Mouse (Mus musculus): ENCODE data around the gene Rhd. TPM values are rescaled to one million over a fixed set of nuclear protein-coding genes. Genes with fewer than 3 reads are reported as not detected.
"Not testable (repeated sequence)": the region's sequence is repeated elsewhere in the genome, so short reads cannot be mapped to it uniquely, and the experiment has no call there.

Rhd gene
- 1.5 TPM in 2 replicates for polyA plus RNA-seq (2015; fragmentation: Nextera tagmentation; extraction: Ambion mirVana)

GRCm38 (mm10) chr4:134863937-134864729 is at the start of gene Rhd:
Gene Rhd (plus strand): TSS chr4:134864536.
- Histone ChIP-seq H3K36me3 (ENCODE audit: poor library complexity, severe bottlenecking) (no peaks in the 10 kb centered on the region), H3K4me3 (no peak within 1 kb of the TSS), H3K4me2 (no peak within 1 kb of the TSS), H3K27me3 (peaks cover 16% of the 10 kb centered on the region), H3K9ac (no peak within 1 kb of the TSS), H3K4me1 (no peaks in the 10 kb centered on the region), H3K27ac (no peak within 1 kb of the TSS), H3K9me3 (replicated peaks) (no peaks in the 10 kb centered on the region)
- WGBS = 74% methylated on average over 14 of the region's 14 CpGs
- ATAC-seq = no peak

GRCm38 (mm10) chr4:134817706-134818105 is 46.6 kb upstream of the Rhd start:
- H3K9ac ChIP-seq = no peak overlapping the region
- H3K4me3 ChIP-seq = no peak overlapping the region
- H3K4me2 ChIP-seq = no peak overlapping the region
- peaks cover 5% of the 10 kb centered on the region; the same call in 1 of the 2 replicates for H3K4me1 ChIP-seq
- H3K27me3 ChIP-seq = no peaks in the 10 kb centered on the region
- peaks cover 17% of the 10 kb centered on the region for H3K36me3 ChIP-seq (ENCODE audit: poor library complexity, severe bottlenecking)
- no peaks in the 10 kb centered on the region for H3K9me3 ChIP-seq (replicated peaks)
- no peak overlapping the region for H3K27ac ChIP-seq
- no peak for ATAC-seq
- WGBS = 85% methylated on average over 4 of the region's 4 CpGs

DNA sequence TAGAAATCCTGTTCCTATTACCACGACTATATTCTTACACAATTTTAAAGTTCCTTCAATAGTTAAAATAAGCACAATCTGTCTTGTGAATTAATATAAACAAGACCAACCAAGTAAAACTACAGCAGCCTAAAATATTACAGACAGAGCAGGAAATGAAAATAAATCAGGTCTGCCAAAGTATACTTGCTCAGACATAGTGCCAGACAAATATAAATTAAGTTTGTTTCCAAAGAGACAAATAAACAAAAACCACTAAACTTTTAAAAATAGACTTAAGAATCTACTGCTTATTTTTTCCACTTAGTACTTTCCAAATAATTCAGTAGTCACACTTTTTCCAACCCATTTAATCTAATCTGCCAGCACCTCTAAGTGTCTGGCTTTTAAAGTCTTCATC is 43.3 kb upstream of the Rhd start:
- Histone ChIP-seq H3K9me3 (replicated peaks) (no peaks in the 10 kb centered on the region), H3K4me2 (no peak overlapping the region), H3K27me3 (no peaks in the 10 kb centered on the region), H3K4me3 (no peak overlapping the region), H3K36me3 (ENCODE audit: poor library complexity, severe bottlenecking) (peaks cover 31% of the 10 kb centered on the region), H3K27ac (no peak overlapping the region), H3K9ac (no peak overlapping the region), H3K4me1 (0 out of 2 replicates have a peak, but pooled peaks cover 6% of the 10 kb centered on the region)
- no peak for ATAC-seq
- WGBS = 91% methylated on average over 1 of the region's 1 CpGs

DNA sequence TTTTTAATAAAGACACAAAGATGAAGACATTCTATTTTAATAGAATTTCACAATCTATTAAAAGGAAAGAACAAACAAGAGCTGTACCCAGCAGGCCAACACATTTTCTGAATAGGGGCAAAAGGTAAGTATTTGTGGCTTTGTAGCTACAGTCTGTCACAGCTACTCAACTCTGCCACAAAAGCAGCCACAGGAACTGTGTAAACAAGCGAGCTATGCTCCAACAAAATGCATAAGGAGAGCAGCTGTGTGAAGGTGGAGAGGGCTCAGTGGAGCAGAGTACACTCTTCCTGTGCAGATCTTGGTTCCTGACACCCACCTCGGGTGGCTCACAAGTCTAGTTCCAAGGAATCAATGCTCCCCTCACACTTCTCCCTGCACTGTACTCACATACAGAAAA is 40.8 kb upstream of the Rhd start:
- ATAC-seq = no peak
- 0 out of 2 replicates have a peak, but pooled peaks cover 6% of the 10 kb centered on the region for H3K4me1 ChIP-seq
- H3K36me3 ChIP-seq (ENCODE audit: poor library complexity, severe bottlenecking) = peaks cover 51% of the 10 kb centered on the region
- no peaks in the 10 kb centered on the region for H3K27me3 ChIP-seq
- no peak overlapping the region for H3K4me3 ChIP-seq
- H3K9ac ChIP-seq = no peak overlapping the region
- WGBS = 67% methylated on average over 2 of the region's 2 CpGs
- H3K9me3 ChIP-seq (replicated peaks) = no peaks in the 10 kb centered on the region
- H3K4me2 ChIP-seq = no peak overlapping the region
- H3K27ac ChIP-seq = no peak overlapping the region

DNA sequence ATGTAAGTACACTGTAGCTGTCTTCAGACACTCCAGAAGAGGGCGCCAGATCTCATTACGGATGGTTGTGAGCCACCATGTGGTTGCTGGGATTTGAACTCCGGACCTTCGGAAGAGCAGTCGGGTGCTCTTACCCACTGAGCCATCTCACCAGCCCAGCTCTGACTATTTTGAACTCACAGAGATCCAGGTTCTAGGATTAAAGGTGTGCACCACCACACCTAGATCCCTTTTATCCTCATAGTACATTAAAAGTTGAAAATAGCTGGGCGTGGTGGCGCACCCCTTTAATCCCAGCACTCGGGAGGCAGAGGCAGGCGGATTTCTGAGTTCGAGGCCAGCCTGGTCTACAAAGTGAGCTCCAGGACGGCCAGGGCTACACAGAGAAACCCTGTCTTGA is 38.5 kb upstream of the Rhd start:
- H3K4me2 ChIP-seq = not testable (repeated sequence)
- H3K36me3 ChIP-seq (ENCODE audit: poor library complexity, severe bottlenecking) = peaks cover 57% of the 10 kb centered on the region
- WGBS = 97% methylated on average over 11 of the region's 11 CpGs

GRCm38 (mm10) chr4:134826348-134826747 is 38.0 kb upstream of the Rhd start:
- H3K27me3 ChIP-seq = no peaks in the 10 kb centered on the region
- no peak overlapping the region for H3K9ac ChIP-seq
- no peak overlapping the region for H3K27ac ChIP-seq
- H3K9me3 ChIP-seq (replicated peaks) = no peaks in the 10 kb centered on the region
- H3K36me3 ChIP-seq (ENCODE audit: poor library complexity, severe bottlenecking) = peaks cover 59% of the 10 kb centered on the region
- 0 out of 2 replicates have a peak, but pooled peaks cover 6% of the 10 kb centered on the region for H3K4me1 ChIP-seq
- H3K4me3 ChIP-seq = no peak overlapping the region
- no peak overlapping the region for H3K4me2 ChIP-seq
- no peak for ATAC-seq

More for the DNA sequence above, 38.5 kb upstream of the Rhd start:
- H3K4me3 ChIP-seq; ATAC-seq; H3K9me3 ChIP-seq (replicated peaks); H3K27me3 ChIP-seq; H3K4me1 ChIP-seq; H3K9ac ChIP-seq; H3K27ac ChIP-seq: not testable (repeated sequence)

DNA sequence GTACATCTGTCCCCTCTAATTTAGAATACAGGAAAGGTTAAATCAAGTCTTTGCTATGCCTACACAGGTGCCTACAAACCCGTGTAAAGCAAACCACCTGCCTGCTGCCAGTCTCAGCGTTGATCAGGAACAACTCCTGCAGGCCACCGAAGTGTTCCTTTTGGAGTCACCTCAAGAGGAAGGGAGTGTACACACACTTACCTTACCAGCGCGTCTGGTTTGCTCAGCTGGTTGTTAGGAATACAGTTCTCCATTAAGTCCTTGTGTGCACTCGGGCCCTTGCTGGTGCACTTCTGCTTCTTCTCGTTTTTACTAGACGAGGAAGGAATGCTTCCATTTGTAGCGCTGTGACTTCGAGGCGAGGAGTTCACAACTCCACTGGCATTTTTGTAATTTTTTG is 36.5 kb upstream of the Rhd start:
- 0 out of 2 replicates have a peak, but pooled peaks cover 6% of the 10 kb centered on the region for H3K4me1 ChIP-seq
- no peak overlapping the region for H3K4me3 ChIP-seq
- H3K4me2 ChIP-seq = no peak overlapping the region
- no peaks in the 10 kb centered on the region for H3K9me3 ChIP-seq (replicated peaks)
- no peak overlapping the region for H3K9ac ChIP-seq
- no peak for ATAC-seq
- H3K27me3 ChIP-seq = no peaks in the 10 kb centered on the region
- 91% methylated on average over 11 of the region's 11 CpGs for WGBS
- no peak overlapping the region for H3K27ac ChIP-seq
- H3K36me3 ChIP-seq (ENCODE audit: poor library complexity, severe bottlenecking) = peaks cover 64% of the 10 kb centered on the region

- ATAC-seq = no peak
- WGBS = 94% methylated on average over 3 of the region's 3 CpGs
- Histone ChIP-seq H3K27ac (no peak overlapping the region), H3K4me1 (no peaks in the 10 kb centered on the region), H3K27me3 (no peaks in the 10 kb centered on the region), H3K9ac (no peak overlapping the region), H3K9me3 (replicated peaks) (no peaks in the 10 kb centered on the region), H3K4me3 (no peak overlapping the region), H3K4me2 (no peak overlapping the region), H3K36me3 (ENCODE audit: poor library complexity, severe bottlenecking) (peaks cover 60% of the 10 kb centered on the region)
Observed at GRCm38 (mm10) chr4:134831934-134832333, 32.4 kb upstream of the Rhd start.

DNA sequence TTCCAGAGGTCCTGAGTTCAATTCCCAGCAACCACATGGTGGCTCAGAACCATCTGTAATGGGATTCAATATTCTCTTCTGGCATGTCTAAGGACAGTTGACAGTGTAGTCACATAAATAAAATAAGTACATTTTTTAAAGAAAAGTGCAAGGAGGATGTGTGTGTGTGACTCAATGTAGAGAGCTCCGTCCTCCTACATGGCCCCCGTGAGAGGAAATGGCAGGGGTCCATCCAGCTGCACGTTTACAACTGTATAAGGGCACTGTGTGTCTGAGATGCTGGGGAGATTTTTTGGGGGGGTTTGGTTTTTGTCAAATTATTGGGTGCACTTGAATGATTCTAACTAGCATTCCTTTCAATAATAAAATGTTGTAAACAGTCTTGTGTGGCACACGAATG is 28.9 kb upstream of the Rhd start:
- no peak overlapping the region for H3K4me2 ChIP-seq
- no peak for ATAC-seq
- H3K9me3 ChIP-seq (replicated peaks) = no peaks in the 10 kb centered on the region
- no peak overlapping the region for H3K4me3 ChIP-seq
- no peaks in the 10 kb centered on the region for H3K4me1 ChIP-seq
- H3K9ac ChIP-seq = no peak overlapping the region
- no peak overlapping the region for H3K27ac ChIP-seq
- WGBS = 90% methylated on average over 4 of the region's 4 CpGs
- H3K27me3 ChIP-seq = no peaks in the 10 kb centered on the region
- H3K36me3 ChIP-seq (ENCODE audit: poor library complexity, severe bottlenecking) = peaks cover 39% of the 10 kb centered on the region

DNA sequence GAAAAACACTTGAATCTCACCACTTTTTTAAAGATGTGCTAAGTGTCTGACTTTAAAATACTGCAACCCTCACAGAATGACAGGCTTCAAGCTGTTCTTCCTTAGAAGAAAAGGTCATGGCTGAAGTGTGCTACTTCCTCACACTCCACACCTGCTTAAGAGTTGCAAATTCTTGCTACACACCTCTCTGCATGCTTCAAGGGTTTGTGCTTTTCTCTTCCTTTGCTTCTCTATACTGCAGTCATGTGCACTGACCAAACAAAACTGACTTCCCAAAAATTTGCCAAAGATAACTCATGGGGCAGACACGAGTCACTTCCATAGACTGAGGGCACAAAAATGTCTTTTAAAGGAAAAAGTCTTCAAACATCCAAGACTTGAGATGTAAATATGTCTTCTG is 26.1 kb upstream of the Rhd start:
- no peak overlapping the region for H3K4me2 ChIP-seq
- no peak overlapping the region for H3K9ac ChIP-seq
- H3K9me3 ChIP-seq (replicated peaks) = no peaks in the 10 kb centered on the region
- no peak for ATAC-seq
- no peak overlapping the region for H3K4me3 ChIP-seq
- H3K27ac ChIP-seq = no peak overlapping the region
- peaks cover 17% of the 10 kb centered on the region for H3K36me3 ChIP-seq (ENCODE audit: poor library complexity, severe bottlenecking)
- no peaks in the 10 kb centered on the region for H3K27me3 ChIP-seq
- WGBS = 93% methylated on average over 1 of the region's 1 CpGs
- H3K4me1 ChIP-seq = no peaks in the 10 kb centered on the region

- H3K4me2 ChIP-seq; H3K4me1 ChIP-seq; ATAC-seq; H3K27me3 ChIP-seq; H3K9me3 ChIP-seq (replicated peaks); H3K4me3 ChIP-seq; H3K9ac ChIP-seq; H3K27ac ChIP-seq: not testable (repeated sequence)
- WGBS = 82% methylated on average over 3 of the region's 3 CpGs
- H3K36me3 ChIP-seq (ENCODE audit: poor library complexity, severe bottlenecking) = peaks cover 17% of the 10 kb centered on the region
Observed at GRCm38 (mm10) chr4:134838706-134839105, 25.6 kb upstream of the Rhd start.

DNA sequence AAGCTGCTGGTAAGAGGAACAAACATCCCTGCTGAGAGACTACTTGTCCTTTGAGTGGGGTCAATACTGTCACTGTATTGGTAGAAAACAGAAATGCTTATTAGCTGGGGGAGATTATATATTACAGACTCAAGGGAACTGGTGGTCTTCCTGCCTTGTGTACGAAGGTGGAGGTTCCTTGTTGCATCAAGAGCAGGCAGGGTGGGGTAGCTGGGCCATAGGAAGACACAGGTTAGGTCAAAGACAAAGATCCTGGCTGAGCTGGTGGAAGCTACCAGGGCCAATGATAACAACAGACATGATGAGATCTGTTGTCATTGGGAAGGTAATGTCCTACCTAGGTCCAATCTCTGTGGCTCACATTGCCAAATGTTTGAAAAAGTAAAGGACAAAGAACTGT is 24.1 kb upstream of the Rhd start:
- 88% methylated on average over 1 of the region's 1 CpGs for WGBS
- H3K4me1 ChIP-seq = no peaks in the 10 kb centered on the region
- ATAC-seq = no peak

GRCm38 (mm10) chr4:134843566-134843965 is 20.8 kb upstream of the Rhd start:
- ATAC-seq = no peak

More for the DNA sequence above, 24.1 kb upstream of the Rhd start:
- peaks cover 15% of the 10 kb centered on the region for H3K36me3 ChIP-seq (ENCODE audit: poor library complexity, severe bottlenecking)
- H3K9me3 ChIP-seq (replicated peaks) = no peaks in the 10 kb centered on the region
- H3K27me3 ChIP-seq = no peaks in the 10 kb centered on the region
- H3K9ac ChIP-seq = no peak overlapping the region
- H3K4me2 ChIP-seq = no peak overlapping the region
- H3K4me3 ChIP-seq = no peak overlapping the region
- H3K27ac ChIP-seq = no peak overlapping the region

More at GRCm38 (mm10) chr4:134843566-134843965, 20.8 kb upstream of the Rhd start:
- Histone ChIP-seq H3K4me3 (no peak overlapping the region), H3K36me3 (ENCODE audit: poor library complexity, severe bottlenecking) (no peaks in the 10 kb centered on the region), H3K4me2 (no peak overlapping the region), H3K9me3 (replicated peaks) (no peaks in the 10 kb centered on the region), H3K9ac (no peak overlapping the region), H3K4me1 (peaks cover 19% of the 10 kb centered on the region), H3K27me3 (no peaks in the 10 kb centered on the region), H3K27ac (no peak overlapping the region)
- 88% methylated on average over 4 of the region's 4 CpGs for WGBS

All from forebrain, embryonic 13.5 days (tissue).